Mouse (Mus musculus): ENCODE measurements at regions not wholly inside any gene's neighbourhood (a gene's known extent, or its start where the extent isn't known, plus 50 kb on each side); places are given as distances from the start of the nearest gene placed in this dataset.
A peak's percentile ranks its signal among the peaks of the same experiment; 100 is the strongest.

DNA sequence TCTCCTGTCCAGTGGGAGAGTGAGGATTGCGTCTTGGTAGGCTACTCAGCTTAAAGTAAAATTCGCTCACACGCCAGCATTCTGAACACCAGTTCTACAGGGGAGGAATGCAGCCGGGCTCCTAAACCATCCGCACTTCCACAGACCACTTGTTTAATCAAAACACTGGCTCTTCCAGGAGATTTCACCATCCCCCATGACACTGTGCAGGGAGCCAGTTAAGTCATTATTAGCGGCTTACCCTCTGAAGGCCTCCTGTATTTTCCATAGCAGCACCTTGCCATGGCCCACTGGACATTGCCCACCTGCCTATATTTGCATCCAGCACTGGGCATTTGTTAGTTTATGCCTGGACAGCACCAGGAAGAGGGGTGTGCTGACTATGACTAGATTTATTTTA lies 355.5 kb downstream of the Cdh26 start:
- H3K27me3 ChIP-seq, result no peaks in the 10 kb centered on the region
- no peak overlapping the region for H3K4me2 ChIP-seq
- H3K9me3 ChIP-seq, result no peaks in the 10 kb centered on the region
- H3K27ac ChIP-seq (replicated peaks), result no peak overlapping the region
- H3K36me3 ChIP-seq, result no peaks in the 10 kb centered on the region
- ATAC-seq (ENCODE audit: low FRiP score, low read depth), result no peak
- peaks cover 16% of the 10 kb centered on the region for H3K4me1 ChIP-seq (replicated peaks)
- no peak overlapping the region for H3K9ac ChIP-seq
- WGBS, result 60% methylated on average over 6 of the region's 6 CpGs
- no peak overlapping the region for H3K4me3 ChIP-seq

DNA sequence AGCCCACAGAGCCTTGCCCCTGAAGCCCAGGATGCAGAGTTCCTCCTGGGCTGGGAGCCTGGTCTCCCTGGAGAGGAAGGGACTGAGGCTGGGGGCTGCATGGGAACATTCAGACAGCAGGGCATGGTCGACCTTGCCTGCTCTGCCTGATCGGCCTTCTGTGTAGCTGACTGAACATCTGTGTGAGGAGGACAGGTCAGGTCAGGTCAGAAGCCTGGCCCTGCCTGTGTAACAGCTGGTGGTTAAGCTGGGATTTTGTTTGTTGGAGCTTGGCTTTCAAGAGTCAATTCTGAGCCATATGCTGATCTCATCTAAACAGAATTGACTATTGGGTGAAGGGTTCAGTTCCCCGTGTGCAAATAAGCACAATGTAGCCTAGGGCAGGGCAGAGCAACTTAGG lies 365.5 kb downstream of the Cdh26 start:
- Histone ChIP-seq H3K36me3 (no peaks in the 10 kb centered on the region), H3K27me3 (no peaks in the 10 kb centered on the region), H3K27ac (replicated peaks) (no peak overlapping the region), H3K4me2 (no peak overlapping the region), H3K4me1 (replicated peaks) (no peaks in the 10 kb centered on the region), H3K4me3 (no peak overlapping the region), H3K9ac (no peak overlapping the region), H3K9me3 (no peaks in the 10 kb centered on the region)
- no peak for ATAC-seq (ENCODE audit: low FRiP score, low read depth)
- WGBS, result 51% methylated on average over 3 of the region's 3 CpGs

DNA sequence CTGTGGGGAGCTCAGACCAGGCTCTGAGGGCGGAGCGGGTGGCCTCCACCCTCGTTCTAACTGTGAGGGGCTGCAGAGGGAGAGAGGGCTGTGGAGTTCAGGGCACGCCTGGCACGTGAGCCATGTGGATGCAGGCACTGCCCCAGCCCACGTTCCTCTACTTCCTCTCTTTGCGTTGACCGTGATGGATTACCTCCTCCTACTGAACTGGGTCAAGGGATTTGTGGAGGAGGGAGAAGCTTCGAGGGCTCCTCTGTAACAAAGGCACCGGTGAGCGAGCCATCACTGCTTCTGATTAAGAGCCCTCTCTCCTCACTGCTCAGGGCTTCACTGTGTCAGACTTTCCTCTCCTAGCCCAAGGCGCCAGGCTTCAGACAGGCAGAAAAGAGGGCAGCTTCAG lies 371.1 kb downstream of the Cdh26 start:
- Histone ChIP-seq H3K4me1 (replicated peaks) (0 out of 2 replicates have a peak, but pooled peaks cover 5% of the 10 kb centered on the region), H3K27me3 (no peaks in the 10 kb centered on the region), H3K36me3 (no peaks in the 10 kb centered on the region), H3K4me2 (no peak overlapping the region), H3K9me3 (no peaks in the 10 kb centered on the region), H3K27ac (replicated peaks) (0 out of 2 replicates have a peak overlapping the region, but pooled peaks have one; percentile 39), H3K9ac (no peak overlapping the region), H3K4me3 (no peak overlapping the region)
- no peak for ATAC-seq (ENCODE audit: low FRiP score, low read depth)
- 48% methylated on average over 12 of the region's 12 CpGs for WGBS

DNA sequence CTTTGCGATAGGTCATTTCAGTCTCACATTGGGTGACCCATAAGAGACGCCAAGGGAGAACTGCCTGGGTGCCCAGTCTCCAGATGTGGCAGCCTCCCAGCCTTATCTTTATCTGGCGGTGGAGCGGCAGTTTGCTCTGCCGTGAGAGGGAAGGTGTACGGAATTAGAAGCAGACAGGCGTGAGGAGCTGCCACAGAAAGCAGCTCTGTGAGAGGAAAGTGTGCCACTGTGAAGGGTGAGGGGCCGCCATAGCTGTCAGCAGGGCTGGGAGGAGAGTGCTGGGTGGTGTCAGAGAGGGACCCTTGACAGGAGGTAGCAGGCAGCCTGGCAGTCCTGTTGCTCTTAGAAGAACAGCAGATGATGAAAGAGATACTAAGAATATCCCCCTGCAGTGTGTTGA lies 375.0 kb downstream of the Cdh26 start:
- Histone ChIP-seq H3K9ac (no peak overlapping the region), H3K4me1 (replicated peaks) (0 out of 2 replicates have a peak, but pooled peaks cover 5% of the 10 kb centered on the region), H3K27me3 (no peaks in the 10 kb centered on the region), H3K4me2 (no peak overlapping the region), H3K4me3 (no peak overlapping the region), H3K36me3 (no peaks in the 10 kb centered on the region), H3K27ac (replicated peaks) (no peak overlapping the region), H3K9me3 (no peaks in the 10 kb centered on the region)
- no peak for ATAC-seq (ENCODE audit: low FRiP score, low read depth)
- WGBS, result 70% methylated on average over 8 of the region's 8 CpGs

DNA sequence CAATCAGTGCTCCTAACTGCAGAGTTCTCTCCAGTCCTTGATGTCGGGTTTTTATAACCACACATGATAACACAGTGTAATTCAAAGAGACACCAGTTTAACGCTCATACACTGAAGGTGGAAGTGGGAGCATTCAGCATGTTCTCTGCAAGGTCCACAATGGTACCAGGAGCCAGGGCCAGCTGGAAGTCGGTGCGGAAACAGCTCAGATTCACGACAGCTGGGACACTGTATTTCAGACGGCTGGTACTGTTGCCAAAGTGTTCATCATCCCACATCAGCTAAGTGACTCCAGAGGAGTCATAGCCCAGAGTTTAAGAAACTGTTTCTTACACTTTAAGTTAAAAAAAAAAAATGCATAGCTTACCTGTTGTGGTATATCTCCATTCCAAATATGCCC lies 391.2 kb downstream of the Cdh26 start:
- no peak for ATAC-seq (ENCODE audit: low FRiP score, low read depth)
- WGBS, result 79% methylated on average over 6 of the region's 6 CpGs
- H3K4me2 ChIP-seq, result no peak overlapping the region
- no peaks in the 10 kb centered on the region for H3K4me1 ChIP-seq (replicated peaks)
- no peak overlapping the region for H3K9ac ChIP-seq
- no peak overlapping the region for H3K27ac ChIP-seq (replicated peaks)
- no peaks in the 10 kb centered on the region; the same call in 1 of the 2 replicates for H3K27me3 ChIP-seq
- H3K9me3 ChIP-seq, result no peaks in the 10 kb centered on the region
- no peaks in the 10 kb centered on the region for H3K36me3 ChIP-seq
- no peak overlapping the region for H3K4me3 ChIP-seq

DNA sequence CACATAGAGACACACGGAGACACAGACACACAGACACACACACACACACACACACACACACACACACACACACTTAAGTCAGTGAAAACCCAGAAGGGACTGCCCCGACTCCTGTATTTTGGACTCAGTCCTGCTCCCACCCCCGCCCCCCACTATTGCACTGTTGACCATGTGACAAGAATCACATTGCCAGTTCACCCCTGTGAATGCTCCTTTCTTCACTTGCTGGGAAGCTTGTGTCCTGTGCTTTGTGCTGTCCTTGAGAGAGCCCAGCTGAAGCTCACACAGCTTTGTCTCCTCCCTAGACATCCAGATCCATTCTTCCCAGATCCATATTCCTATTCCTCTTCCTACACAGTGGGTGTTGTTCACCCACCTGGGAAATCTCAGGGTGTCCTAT lies 400.0 kb downstream of the Cdh26 start:
- Histone ChIP-seq H3K4me3 (no peak overlapping the region), H3K27ac (replicated peaks) (no peak overlapping the region), H3K36me3 (no peaks in the 10 kb centered on the region), H3K4me1 (replicated peaks) (no peaks in the 10 kb centered on the region), H3K9me3 (no peaks in the 10 kb centered on the region), H3K4me2 (no peak overlapping the region), H3K9ac (no peak overlapping the region), H3K27me3 (no peaks in the 10 kb centered on the region)
- no peak; the same call in 1 of the 2 replicates for ATAC-seq (ENCODE audit: low FRiP score, low read depth)
- 67% methylated on average over 3 of the region's 3 CpGs for WGBS

DNA sequence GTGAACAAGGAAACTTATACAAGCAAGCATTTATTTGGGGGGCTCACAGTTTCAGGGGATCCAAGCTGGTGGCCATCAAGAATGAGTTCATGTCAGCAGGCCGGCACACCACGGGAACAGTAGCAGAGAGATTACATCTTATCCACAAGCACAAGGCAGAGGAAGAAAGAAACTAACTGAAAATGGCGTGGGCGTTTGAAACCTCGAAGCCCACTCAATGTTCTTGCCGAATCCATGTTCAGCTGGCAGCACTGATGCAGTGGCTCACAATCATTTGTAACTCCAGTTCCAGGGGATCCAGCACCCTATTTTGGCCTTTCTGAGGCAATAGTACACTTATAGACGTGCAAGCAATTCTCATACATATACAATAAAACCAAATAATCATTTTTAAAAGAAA lies 404.7 kb downstream of the Cdh26 start:
- no peak for ATAC-seq (ENCODE audit: low FRiP score, low read depth)
- WGBS, result 93% methylated on average over 7 of the region's 7 CpGs
- Histone ChIP-seq H3K4me2 (no peak overlapping the region), H3K4me3 (no peak overlapping the region), H3K27ac (replicated peaks) (no peak overlapping the region), H3K27me3 (no peaks in the 10 kb centered on the region), H3K9me3 (no peaks in the 10 kb centered on the region), H3K36me3 (no peaks in the 10 kb centered on the region), H3K9ac (no peak overlapping the region), H3K4me1 (replicated peaks) (peaks cover 8% of the 10 kb centered on the region; the same call in 1 of the 2 replicates)

DNA sequence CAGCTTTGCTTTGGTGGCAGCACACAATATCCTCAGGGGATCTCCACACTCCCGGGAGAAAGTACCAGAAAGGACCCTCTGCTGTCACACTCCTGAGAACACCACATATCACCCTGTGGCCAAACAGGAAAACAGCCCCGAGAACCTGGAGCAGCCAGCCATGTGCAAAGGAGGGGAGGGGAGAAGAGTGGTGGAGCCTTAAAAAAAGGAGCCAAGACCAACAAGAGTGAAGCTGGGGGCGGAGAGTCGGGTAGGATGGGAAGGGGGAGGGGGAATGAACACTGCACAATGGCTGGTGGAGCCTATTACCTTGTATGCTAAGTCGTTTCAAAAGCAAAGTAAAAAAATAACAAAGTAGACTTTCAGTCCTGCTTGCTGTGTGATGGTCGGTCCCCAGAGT lies 408.2 kb downstream of the Cdh26 start:
- ATAC-seq (ENCODE audit: low FRiP score, low read depth), result no peak
- Histone ChIP-seq H3K27ac (replicated peaks) (no peak overlapping the region), H3K4me1 (replicated peaks) (peaks cover 26% of the 10 kb centered on the region), H3K4me2 (no peak overlapping the region), H3K9me3 (no peaks in the 10 kb centered on the region), H3K4me3 (no peak overlapping the region), H3K27me3 (no peaks in the 10 kb centered on the region), H3K36me3 (no peaks in the 10 kb centered on the region), H3K9ac (no peak overlapping the region)
- 20% methylated on average over 6 of the region's 6 CpGs for WGBS

DNA sequence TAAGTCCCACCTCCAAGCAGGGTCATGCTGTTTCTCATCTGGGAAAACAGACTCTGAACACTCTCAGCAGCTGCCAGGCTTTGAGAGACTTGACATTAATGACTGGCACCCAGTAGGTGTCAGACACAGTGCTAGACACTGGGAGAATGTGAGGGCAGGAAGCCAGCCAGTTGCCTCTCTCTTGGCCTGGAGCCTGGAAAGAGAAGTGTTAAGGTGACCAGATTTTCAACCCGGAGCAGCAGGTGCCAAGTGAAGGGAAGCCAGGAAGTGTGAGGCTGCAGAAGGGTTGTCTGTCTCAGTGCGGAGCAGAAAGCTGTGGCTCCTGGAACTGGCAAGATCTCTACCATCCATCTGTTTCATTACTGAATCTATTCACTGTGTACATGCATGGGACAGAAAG lies 410.6 kb downstream of the Cdh26 start:
- ATAC-seq (ENCODE audit: low FRiP score, low read depth), result peak; percentile 49
- Histone ChIP-seq H3K4me1 (replicated peaks) (peaks cover 26% of the 10 kb centered on the region), H3K4me3 (no peak overlapping the region), H3K27ac (replicated peaks) (no peak overlapping the region), H3K9me3 (no peaks in the 10 kb centered on the region), H3K4me2 (no peak overlapping the region), H3K27me3 (no peaks in the 10 kb centered on the region), H3K36me3 (no peaks in the 10 kb centered on the region), H3K9ac (no peak overlapping the region)
- WGBS, result 47% methylated on average over 2 of the region's 2 CpGs

DNA sequence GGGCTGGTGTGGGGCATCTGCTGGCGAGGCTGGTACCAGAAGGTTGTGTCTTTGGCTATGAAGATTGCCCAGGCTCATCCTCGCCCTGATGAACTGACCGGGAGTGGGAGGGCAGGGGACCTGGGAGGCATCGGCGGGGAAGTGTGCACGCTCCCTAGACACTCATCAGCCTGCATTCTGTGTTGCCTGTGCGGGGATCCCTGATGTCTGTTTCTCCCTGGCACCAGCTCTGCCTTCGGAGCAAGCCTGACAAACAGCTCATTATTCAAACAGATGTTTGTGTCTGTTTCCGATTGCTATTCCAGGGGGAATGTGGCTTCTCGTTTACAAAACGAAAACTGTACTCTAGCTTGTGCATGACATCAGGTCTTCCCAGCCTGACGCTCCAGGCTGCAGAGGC lies 412.3 kb downstream of the Cdh26 start:
- 38% methylated on average over 12 of the region's 12 CpGs for WGBS
- H3K27ac ChIP-seq (replicated peaks), result no peak overlapping the region
- no peak overlapping the region for H3K4me2 ChIP-seq

DNA sequence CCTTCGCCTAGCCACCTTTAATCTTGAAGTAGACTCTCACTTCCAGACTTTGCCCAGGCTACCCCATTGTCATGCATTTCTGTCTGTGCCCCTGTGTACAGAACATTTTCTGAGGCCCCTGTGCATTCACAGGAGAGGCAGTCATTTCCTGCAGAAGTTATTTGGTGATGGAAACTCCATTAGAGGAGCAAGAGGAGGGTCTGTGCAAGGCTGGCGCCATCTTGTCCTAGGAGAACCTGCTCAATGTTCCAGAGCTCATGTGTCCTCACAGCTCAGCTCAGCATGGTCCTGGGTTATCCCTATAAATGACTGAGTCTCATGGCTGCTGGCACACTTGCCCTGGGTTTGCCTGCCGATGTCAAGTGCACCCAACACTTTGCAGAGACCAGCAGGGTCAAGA lies 413.1 kb downstream of the Cdh26 start:
- Histone ChIP-seq H3K9ac (no peak overlapping the region), H3K4me1 (replicated peaks) (peaks cover 23% of the 10 kb centered on the region), H3K27me3 (no peaks in the 10 kb centered on the region), H3K4me3 (no peak overlapping the region), H3K4me2 (no peak overlapping the region), H3K36me3 (no peaks in the 10 kb centered on the region), H3K27ac (replicated peaks) (no peak overlapping the region), H3K9me3 (no peaks in the 10 kb centered on the region)
- ATAC-seq (ENCODE audit: low FRiP score, low read depth), result no peak
- WGBS, result 93% methylated on average over 3 of the region's 3 CpGs

More for the DNA sequence above, 412.3 kb downstream of the Cdh26 start:
- Histone ChIP-seq H3K27me3 (no peaks in the 10 kb centered on the region), H3K36me3 (no peaks in the 10 kb centered on the region), H3K4me3 (no peak overlapping the region), H3K9me3 (no peaks in the 10 kb centered on the region), H3K4me1 (replicated peaks) (peaks cover 26% of the 10 kb centered on the region), H3K9ac (no peak overlapping the region)
- peak; percentile 52; the same call in 1 of the 2 replicates for ATAC-seq (ENCODE audit: low FRiP score, low read depth)

DNA sequence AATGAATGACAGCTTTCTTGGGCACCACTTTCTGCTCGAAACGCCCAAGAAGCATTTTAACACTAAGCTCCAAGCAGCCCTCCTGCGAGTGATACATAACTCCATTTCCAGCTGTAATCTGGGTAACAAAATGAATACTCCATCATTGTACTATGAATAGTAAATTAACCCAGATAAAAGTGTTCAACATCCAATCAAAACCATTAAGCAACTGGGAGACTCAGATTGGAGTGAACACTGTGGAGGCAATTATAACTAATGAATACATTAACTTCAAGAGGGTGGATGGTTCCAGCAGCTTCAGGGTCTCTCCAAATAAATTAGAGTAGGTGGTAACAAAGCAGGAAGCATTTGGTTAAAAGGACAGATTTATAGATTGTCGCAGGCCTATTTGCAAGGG lies 414.2 kb downstream of the Cdh26 start:
- Histone ChIP-seq H3K36me3 (no peaks in the 10 kb centered on the region), H3K4me1 (replicated peaks) (peaks cover 18% of the 10 kb centered on the region), H3K4me3 (no peak overlapping the region), H3K27ac (replicated peaks) (no peak overlapping the region), H3K9me3 (no peaks in the 10 kb centered on the region), H3K9ac (no peak overlapping the region), H3K4me2 (no peak overlapping the region), H3K27me3 (no peaks in the 10 kb centered on the region)
- ATAC-seq (ENCODE audit: low FRiP score, low read depth), result no peak
- 65% methylated on average over 4 of the region's 4 CpGs for WGBS

DNA sequence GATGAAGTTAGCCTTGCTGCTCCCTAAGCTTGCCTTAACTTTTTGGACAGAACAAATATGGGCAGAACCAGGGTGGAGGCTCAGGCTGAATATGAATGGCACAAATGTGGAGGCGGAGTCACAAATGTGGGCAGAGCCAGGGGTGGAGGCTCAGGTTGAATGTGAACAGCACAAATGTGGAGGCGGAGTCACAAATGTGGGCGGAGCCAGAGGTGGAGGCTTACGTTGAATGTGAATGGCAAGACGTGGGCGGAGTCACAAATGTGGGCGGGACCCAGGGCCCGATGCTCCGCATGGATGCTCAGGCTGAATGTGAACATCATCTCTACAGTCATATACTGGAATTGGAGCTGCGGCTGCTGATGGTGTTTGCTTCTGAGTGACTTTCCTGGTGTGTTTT lies 420.0 kb downstream of the Cdh26 start:
- 0 out of 2 replicates have a peak, but pooled peaks have one; percentile 20 for ATAC-seq (ENCODE audit: low FRiP score, low read depth)
- H3K9me3 ChIP-seq, result no peaks in the 10 kb centered on the region
- H3K27ac ChIP-seq (replicated peaks), result no peak overlapping the region
- 85% methylated on average over 10 of the region's 10 CpGs for WGBS
- no peak overlapping the region for H3K4me3 ChIP-seq
- peaks cover 20% of the 10 kb centered on the region for H3K4me1 ChIP-seq (replicated peaks)
- no peak overlapping the region for H3K4me2 ChIP-seq
- no peak overlapping the region for H3K9ac ChIP-seq
- no peaks in the 10 kb centered on the region for H3K36me3 ChIP-seq
- no peaks in the 10 kb centered on the region for H3K27me3 ChIP-seq

Data from hindbrain, embryonic 15.5 days (tissue).